Mouse (Mus musculus): Measurements from ENCODE around the gene Dmbx1.
A peak's percentile ranks its signal among the peaks of the same experiment; 100 is the strongest.

Dmbx1 gene

GRCm38 (mm10) chr4:115939295-115940102 lies at the start of gene Dmbx1:
Gene Dmbx1, minus strand, starts transcription at chr4:115939926.
- no peak for DNase-seq (ENCODE audit: low read depth, low spot score)

DNA sequence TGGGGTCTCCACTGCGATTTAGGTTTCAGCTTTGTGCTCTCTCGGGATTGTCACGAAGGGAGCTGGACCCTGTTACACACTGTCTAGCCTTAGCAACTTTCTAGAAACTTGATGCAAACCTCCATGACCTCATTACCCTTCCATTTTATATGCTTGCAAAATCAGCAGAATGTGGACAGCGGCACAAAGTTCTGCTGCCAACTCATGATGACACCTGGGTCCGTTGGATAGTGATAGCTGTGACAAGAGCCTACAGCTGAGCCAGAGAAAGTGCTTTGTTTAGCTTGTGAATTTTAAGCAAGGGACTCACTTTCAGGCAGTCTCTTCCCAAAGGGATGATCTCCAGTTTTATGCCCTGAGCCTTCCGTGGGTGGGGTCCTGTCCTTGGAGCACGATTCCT lies 49.7 kb upstream of the Dmbx1 start:
- no peak for DNase-seq (ENCODE audit: low read depth, low spot score)

GRCm38 (mm10) chr4:115987858-115988530 lies 48.3 kb upstream of the Dmbx1 start:
- no peak for DNase-seq (ENCODE audit: low read depth, low spot score)

- no peak for DNase-seq (ENCODE audit: low read depth, low spot score)
These were observed 47.7 kb upstream of the Dmbx1 start for GRCm38 (mm10) chr4:115987436-115987835.

- peak; percentile 40 for DNase-seq (ENCODE audit: low read depth, low spot score)
These were observed 45.2 kb upstream of the Dmbx1 start for GRCm38 (mm10) chr4:115984967-115985366.

DNA sequence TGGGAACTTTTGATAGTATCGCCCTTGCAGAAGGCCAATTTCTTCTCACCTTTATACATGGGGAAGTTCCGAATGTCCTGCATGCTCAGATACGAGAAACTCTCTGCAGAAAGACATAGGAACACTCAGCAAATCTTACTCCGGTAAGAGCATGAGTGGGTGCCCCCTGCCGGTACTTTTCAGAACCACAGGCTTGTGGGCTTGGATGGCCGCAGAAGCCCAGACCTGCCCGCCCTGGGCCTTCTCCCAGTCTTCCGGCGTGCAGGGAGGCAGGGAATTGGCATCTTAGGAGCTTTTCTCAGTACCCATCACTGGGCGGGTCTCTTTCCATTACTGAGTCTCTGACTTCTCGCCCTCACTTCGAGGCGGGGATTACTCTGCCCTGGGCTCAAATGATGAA lies 44.4 kb upstream of the Dmbx1 start:
- peak; percentile 72 for DNase-seq (ENCODE audit: low read depth, low spot score)

GRCm38 (mm10) chr4:115980676-115981075 lies 41.0 kb upstream of the Dmbx1 start:
- peak; percentile 73 for DNase-seq (ENCODE audit: low read depth, low spot score)

GRCm38 (mm10) chr4:115979437-115979836 lies 39.7 kb upstream of the Dmbx1 start:
- DNase-seq (ENCODE audit: low read depth, low spot score): no peak

DNA sequence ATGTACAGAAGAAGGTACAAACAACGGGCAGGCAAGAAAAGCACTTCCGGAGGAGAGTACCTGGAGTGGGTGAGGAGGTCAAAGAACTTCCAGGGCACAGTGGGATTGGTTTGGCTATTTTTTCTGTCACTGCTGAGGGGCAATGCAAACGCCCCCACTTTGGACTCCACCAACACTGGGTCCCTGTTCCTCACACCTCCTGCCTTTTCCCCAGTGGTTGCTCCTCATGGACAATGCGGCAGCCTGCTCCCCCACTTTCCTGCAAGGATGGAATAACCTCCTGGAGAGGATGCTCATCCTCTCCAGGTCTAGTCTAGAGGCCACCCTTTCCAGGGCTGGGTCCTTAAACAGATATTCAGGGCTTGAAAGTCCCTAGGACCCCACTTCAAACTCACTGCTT lies 39.2 kb upstream of the Dmbx1 start:
- DNase-seq (ENCODE audit: low read depth, low spot score): no peak

- DNase-seq (ENCODE audit: low read depth, low spot score): no peak
These were observed 32.8 kb upstream of the Dmbx1 start for GRCm38 (mm10) chr4:115972543-115972942.

DNA sequence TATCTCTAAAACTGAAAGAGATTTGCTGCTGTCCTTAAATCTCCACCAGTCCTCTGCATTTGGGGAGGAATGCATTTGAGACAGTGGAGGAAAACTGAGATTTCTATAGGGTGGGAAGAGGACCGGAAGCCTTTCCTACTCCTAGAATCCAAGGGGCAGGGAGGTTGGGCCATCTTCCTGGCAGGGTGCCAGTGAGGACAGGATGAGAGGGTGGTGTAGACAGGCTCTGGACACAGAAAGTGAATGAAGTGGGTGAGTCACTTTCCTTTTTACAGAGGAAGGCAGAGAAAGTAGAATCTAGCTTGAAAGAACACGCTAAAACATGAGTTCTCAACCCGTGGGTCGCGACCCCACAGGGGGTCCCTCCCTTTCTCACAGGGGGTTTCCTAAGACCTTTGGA lies 24.7 kb upstream of the Dmbx1 start:
- no peak for DNase-seq (ENCODE audit: low read depth, low spot score)

DNA sequence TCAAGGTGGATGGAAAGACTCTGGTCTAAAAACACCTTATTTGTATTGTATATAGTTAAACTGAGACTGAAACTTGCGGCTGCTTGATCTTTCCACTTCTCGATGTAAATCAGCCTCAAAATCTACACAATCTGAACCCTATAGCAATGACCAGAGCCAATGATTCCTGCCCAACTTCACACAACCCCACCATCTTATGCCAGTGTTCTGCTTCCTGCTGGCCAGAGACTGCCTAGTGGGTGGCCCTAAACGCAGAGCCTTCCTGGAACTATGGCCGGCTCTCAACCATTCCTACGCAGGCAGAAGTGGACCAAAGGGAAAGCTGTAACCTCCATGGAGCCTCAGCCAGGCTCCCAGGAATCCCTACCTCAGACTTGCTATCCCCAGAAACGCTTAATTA lies 24.0 kb upstream of the Dmbx1 start:
- DNase-seq (ENCODE audit: low read depth, low spot score): no peak

- DNase-seq (ENCODE audit: low read depth, low spot score): peak; percentile 47
These were observed 23.1 kb upstream of the Dmbx1 start for GRCm38 (mm10) chr4:115962671-115963412.

DNA sequence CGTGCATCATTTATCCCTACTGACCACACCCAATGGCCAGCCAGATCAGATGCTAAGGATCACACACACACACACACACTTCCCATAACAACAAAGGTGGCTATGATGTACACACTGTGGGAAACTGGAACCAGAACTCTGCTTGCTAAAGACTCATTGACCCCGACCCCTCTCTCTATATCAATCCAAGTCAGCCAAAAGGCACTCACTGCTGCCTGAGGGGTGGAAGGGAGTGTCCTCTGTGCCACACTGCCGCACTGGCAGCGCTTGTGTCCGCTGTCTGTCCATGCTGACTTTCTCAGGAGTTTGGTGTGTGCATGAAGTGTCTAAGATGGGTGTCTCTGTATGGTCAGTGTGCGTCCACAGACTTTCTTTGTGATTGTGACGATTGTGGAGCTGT lies 22.3 kb upstream of the Dmbx1 start:
- no peak for DNase-seq (ENCODE audit: low read depth, low spot score)

DNA sequence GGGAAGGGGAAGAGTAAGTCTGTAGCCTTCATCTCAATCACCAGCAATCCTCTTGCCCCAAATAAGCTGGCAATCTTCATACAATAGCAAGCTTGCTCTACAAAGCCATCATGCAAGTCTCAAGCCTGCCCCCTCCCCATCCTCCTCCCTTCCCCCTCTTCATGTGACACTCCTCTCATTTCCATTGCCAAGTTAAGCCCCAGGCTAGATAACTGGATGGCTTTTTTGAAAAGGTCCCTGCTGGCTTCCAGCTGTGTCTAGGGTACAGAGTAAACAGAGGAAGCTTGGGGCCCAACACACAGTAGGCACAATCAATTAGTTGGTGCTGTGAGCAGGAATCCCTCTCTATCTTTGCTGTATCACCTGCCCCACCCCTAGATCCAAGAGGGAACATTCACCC lies 19.8 kb upstream of the Dmbx1 start:
- no peak for DNase-seq (ENCODE audit: low read depth, low spot score)

GRCm38 (mm10) chr4:115955494-115955775 lies 15.7 kb upstream of the Dmbx1 start:
- no peak for DNase-seq (ENCODE audit: low read depth, low spot score)

GRCm38 (mm10) chr4:115954656-115955493 lies 15.1 kb upstream of the Dmbx1 start:
- DNase-seq (ENCODE audit: low read depth, low spot score): no peak

- DNase-seq (ENCODE audit: low read depth, low spot score): no peak
These were observed 13.8 kb upstream of the Dmbx1 start for GRCm38 (mm10) chr4:115953559-115953958.

GRCm38 (mm10) chr4:115952758-115953157 lies 13.0 kb upstream of the Dmbx1 start:
- peak; percentile 49 for DNase-seq (ENCODE audit: low read depth, low spot score)

GRCm38 (mm10) chr4:115943669-115944314 lies 4.1 kb upstream of the Dmbx1 start:
- no peak for DNase-seq (ENCODE audit: low read depth, low spot score)

DNA sequence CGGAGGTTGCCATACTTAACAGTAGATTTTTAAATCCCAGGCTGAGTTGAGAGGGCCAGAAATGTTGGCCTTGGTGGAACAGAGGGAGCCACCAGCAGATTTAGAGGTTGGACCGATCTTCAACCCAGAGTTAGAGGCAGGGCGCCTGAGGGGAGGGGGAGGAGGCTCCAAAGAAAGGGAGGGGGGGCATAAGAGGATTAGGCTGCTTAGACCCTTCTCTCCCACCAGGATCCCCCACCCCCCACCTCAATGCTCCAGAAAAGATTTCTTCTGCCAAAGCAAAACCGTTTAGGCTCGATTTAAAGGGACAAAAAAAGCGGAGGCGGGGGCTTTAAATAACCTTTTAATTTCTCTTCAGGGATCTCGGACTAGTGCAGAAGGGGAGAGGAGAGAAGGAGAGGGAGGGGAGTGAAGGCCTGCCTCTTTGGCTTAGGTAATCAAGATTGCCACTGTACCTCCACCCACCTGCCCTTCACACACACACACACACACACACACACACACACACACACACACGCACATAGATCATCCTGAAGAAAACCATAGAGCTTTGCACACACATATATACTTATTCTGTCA lies 1.6 kb upstream of the Dmbx1 start:
- no peak for DNase-seq (ENCODE audit: low read depth, low spot score)
